Comparison of ENCODE assay signal across 13 mouse cellular contexts in genomic region chr19:5069978-5070377, GRCm38 (mm10). TPM values are rescaled to one million over a fixed set of nuclear protein-coding genes. Genes with fewer than 3 reads are reported as not detected.
A peak's percentile ranks its signal among the peaks of the same experiment; 100 is the strongest.
DNase-seq lines count a peak whose midpoint lies in the region; ATAC-seq lines count a peak whose summit lies in the region.
"Had no signal": no experiment of that assay in that cellular context is flagged by ENCODE, and none has a peak within 500 bp of the region (broad histone marks: within the 10 kb centered on the region; RNA-seq: fewer than 3 reads in every experiment).

No protein-coding gene starts in this region.

- no peak for ATAC-seq in heart, embryonic 11.5 days (replicated peaks; ENCODE audit: insufficient number of reproducible peaks, low FRiP score, low TSS enrichment)
- ATAC-seq in midbrain, embryonic 15.5 days (replicated peaks): no peak
- ATAC-seq in hindbrain, embryonic 14.5 days (ENCODE audit: low FRiP score): no peak
- ATAC-seq in neural tube, embryonic 14.5 days (ENCODE audit: low read depth): no peak

- H3K27ac ChIP-seq in heart, embryonic 11.5 days (ENCODE audit: low read depth, low read length): no peak overlapping the region
- H3K27ac ChIP-seq in midbrain, embryonic 10.5 days (replicated peaks): no peak overlapping the region; the same call in 1 of the 2 replicates
- no peak overlapping the region for H3K27ac ChIP-seq in midbrain, embryonic 15.5 days
- H3K27ac ChIP-seq in hindbrain, embryonic 14.5 days: no peak overlapping the region
- H3K27ac ChIP-seq in neural tube, embryonic 14.5 days (ENCODE audit: low read depth, low read length): no peak overlapping the region

- 0 out of 2 replicates have a peak overlapping the region, but pooled peaks have one; percentile 0 for H3K4me3 ChIP-seq in heart, embryonic 11.5 days (ENCODE audit: low read depth, low read length)
- H3K4me3 ChIP-seq in midbrain, embryonic 10.5 days: peak overlapping the region; percentile 52; the same call in 1 of the 2 replicates
- no peak overlapping the region for H3K4me3 ChIP-seq in midbrain, embryonic 15.5 days
- H3K4me3 ChIP-seq in hindbrain, embryonic 14.5 days (replicated peaks; ENCODE audit: low read length): peak overlapping the region; percentile 7; the same call in 1 of the 2 replicates
- no peak overlapping the region for H3K4me3 ChIP-seq in neural tube, embryonic 14.5 days (ENCODE audit: low read depth, low read length)
- H3K4me3 ChIP-seq: erythroblast, embryonic 14.5 days had no signal

- 70% methylated on average over 7 of the region's 7 CpGs for WGBS in heart, embryonic 11.5 days (ENCODE audit: insufficient replicate concordance)
- 85% methylated on average over 7 of the region's 7 CpGs for WGBS in midbrain, embryonic 10.5 days
- 85% methylated on average over 7 of the region's 7 CpGs for WGBS in midbrain, embryonic 15.5 days
- 82% methylated on average over 7 of the region's 7 CpGs for WGBS in hindbrain, embryonic 14.5 days
- 85% methylated on average over 7 of the region's 7 CpGs for WGBS in neural tube, embryonic 14.5 days

- no peak overlapping the region for H3K9ac ChIP-seq in heart, embryonic 11.5 days (ENCODE audit: low read depth, low read length)
- no peak overlapping the region for H3K9ac ChIP-seq in midbrain, embryonic 15.5 days
- H3K9ac ChIP-seq in hindbrain, embryonic 14.5 days: no peak overlapping the region
- no peak overlapping the region for H3K9ac ChIP-seq in neural tube, embryonic 14.5 days (replicated peaks; ENCODE audit: low read depth, low read length)

- peak overlapping the region; percentile 94 for H3K4me2 ChIP-seq in heart, embryonic 11.5 days
- H3K4me2 ChIP-seq in midbrain, embryonic 15.5 days: no peak overlapping the region; the same call in 1 of the 2 replicates
- H3K4me2 ChIP-seq in hindbrain, embryonic 14.5 days (replicated peaks): peak overlapping the region; percentile 64; the same call in 1 of the 2 replicates
- 0 out of 2 replicates have a peak overlapping the region, but pooled peaks have one; percentile 57 for H3K4me2 ChIP-seq in neural tube, embryonic 14.5 days (ENCODE audit: low read depth, low read length)

- H3K36me3 ChIP-seq in heart, embryonic 11.5 days (ENCODE audit: control insufficient read depth, insufficient read depth, low read length): no peaks in the 10 kb centered on the region
- H3K36me3 ChIP-seq in midbrain, embryonic 10.5 days: no peaks in the 10 kb centered on the region
- no peaks in the 10 kb centered on the region for H3K36me3 ChIP-seq in midbrain, embryonic 15.5 days (replicated peaks)
- H3K36me3 ChIP-seq in hindbrain, embryonic 14.5 days (replicated peaks; ENCODE audit: control insufficient read depth, insufficient read depth): no peaks in the 10 kb centered on the region
- H3K36me3 ChIP-seq in neural tube, embryonic 14.5 days (ENCODE audit: control insufficient read depth, insufficient read depth, low read length): no peaks in the 10 kb centered on the region

- no peaks in the 10 kb centered on the region for H3K9me3 ChIP-seq in heart, embryonic 11.5 days (replicated peaks; ENCODE audit: control insufficient read depth, low read length)
- no peaks in the 10 kb centered on the region for H3K9me3 ChIP-seq in midbrain, embryonic 10.5 days (replicated peaks)
- H3K9me3 ChIP-seq in midbrain, embryonic 15.5 days: no peaks in the 10 kb centered on the region
- H3K9me3 ChIP-seq in hindbrain, embryonic 14.5 days (ENCODE audit: control insufficient read depth, low read length): no peaks in the 10 kb centered on the region
- no peaks in the 10 kb centered on the region for H3K9me3 ChIP-seq in neural tube, embryonic 14.5 days (ENCODE audit: control insufficient read depth, low read length)

- no peak for DNase-seq in heart, postnatal 4 days
- no peak for DNase-seq in midbrain, embryonic 10.5 days (ENCODE audit: low spot score)
- DNase-seq in hindbrain, embryonic 14.5 days (ENCODE audit: low spot score): no peak
- no peak for DNase-seq in frontal cortex, postnatal 10 days (ENCODE audit: low spot score in 2 of 2)
- no peak for DNase-seq in right cerebral cortex, postnatal 36 days (ENCODE audit: low spot score in 2 of 2)
- DNase-seq: kidney, adult 18-20 months; left cerebral cortex, postnatal 4 days; spleen, adult 18-20 months had no signal

- H3K4me1 ChIP-seq in heart, embryonic 11.5 days (ENCODE audit: control insufficient read depth, insufficient read depth, low read length): peaks cover 42% of the 10 kb centered on the region
- peaks cover 58% of the 10 kb centered on the region for H3K4me1 ChIP-seq in midbrain, embryonic 10.5 days
- H3K4me1 ChIP-seq in midbrain, embryonic 15.5 days: peaks cover 42% of the 10 kb centered on the region
- peaks cover 22% of the 10 kb centered on the region for H3K4me1 ChIP-seq in hindbrain, embryonic 14.5 days (replicated peaks; ENCODE audit: control insufficient read depth, insufficient read depth, low read length)
- H3K4me1 ChIP-seq in neural tube, embryonic 14.5 days (ENCODE audit: control insufficient read depth, insufficient read depth, low read length): peaks cover 28% of the 10 kb centered on the region

- H3K27me3 ChIP-seq in heart, embryonic 11.5 days (ENCODE audit: control insufficient read depth, insufficient read depth, low read length): peaks cover 18% of the 10 kb centered on the region
- peaks cover 77% of the 10 kb centered on the region for H3K27me3 ChIP-seq in midbrain, embryonic 10.5 days (ENCODE audit: low read depth, poor library complexity, severe bottlenecking)
- peaks cover 34% of the 10 kb centered on the region for H3K27me3 ChIP-seq in midbrain, embryonic 15.5 days (replicated peaks)
- H3K27me3 ChIP-seq in hindbrain, embryonic 14.5 days (ENCODE audit: control insufficient read depth, insufficient read depth, low read length): peaks cover 21% of the 10 kb centered on the region; the same call in 1 of the 2 replicates
- H3K27me3 ChIP-seq in neural tube, embryonic 14.5 days (ENCODE audit: control insufficient read depth, insufficient read depth, low read length): peaks cover 18% of the 10 kb centered on the region

RNA-seq across cellular contexts. Expression of gene Cd248, which starts 2.1 kb away (rescaled TPM):
- 24.2 and 27.3 TPM in 2 replicates for polyA plus RNA-seq in heart, embryonic 11.5 days (2014; fragmentation: Nextera tagmentation; extraction: Ambion mirVana)
- 10 to 100 TPM; 25.8 to 27.1 TPM for total RNA-seq in heart, postnatal 4 days (2021)
- 25.3 and 34.1 TPM in 2 replicates for polyA plus RNA-seq in midbrain, embryonic 10.5 days (2016; fragmentation: Nextera tagmentation; extraction: Ambion mirVana)
- 19.7 and 24.2 TPM in 2 replicates for polyA plus RNA-seq in midbrain, embryonic 15.5 days (2015; fragmentation: Nextera tagmentation; extraction: Ambion mirVana)
- polyA plus RNA-seq in hindbrain, embryonic 14.5 days (2014; fragmentation: Nextera tagmentation; extraction: Ambion mirVana): 23.8 and 26.4 TPM in 2 replicates
- polyA plus RNA-seq in neural tube, embryonic 14.5 days (2014; fragmentation: Nextera tagmentation; extraction: Ambion mirVana): 6.3 and 26.4 TPM in 2 replicates
- total RNA-seq: CH12.LX had no signal

RNA-seq across cellular contexts. Expression of gene Tmem151a, which starts 15.4 kb away (rescaled TPM):
- polyA plus RNA-seq in heart, embryonic 11.5 days (2014; fragmentation: Nextera tagmentation; extraction: Ambion mirVana): 4.6 and 4.7 TPM in 2 replicates
- 1 to 10 TPM; 3.8 to 4.1 TPM for total RNA-seq in heart, postnatal 4 days (2021)
- 0.97 and 1.0 TPM in 2 replicates for polyA plus RNA-seq in midbrain, embryonic 10.5 days (2016; fragmentation: Nextera tagmentation; extraction: Ambion mirVana)
- polyA plus RNA-seq in midbrain, embryonic 15.5 days (2015; fragmentation: Nextera tagmentation; extraction: Ambion mirVana): 20.3 and 21.2 TPM in 2 replicates
- 20.7 and 23.8 TPM in 2 replicates for polyA plus RNA-seq in hindbrain, embryonic 14.5 days (2014; fragmentation: Nextera tagmentation; extraction: Ambion mirVana)
- polyA plus RNA-seq in neural tube, embryonic 14.5 days (2014; fragmentation: Nextera tagmentation; extraction: Ambion mirVana): 19.8 and 23.7 TPM in 2 replicates
- total RNA-seq: CH12.LX had no signal
- polyA plus RNA-seq: erythroblast, embryonic 14.5 days had no signal

RNA-seq across cellular contexts. Expression of gene Yif1a, which starts 18.4 kb away (rescaled TPM):
- 102 and 103 TPM in 2 replicates for polyA plus RNA-seq in heart, embryonic 11.5 days (2014; fragmentation: Nextera tagmentation; extraction: Ambion mirVana)
- 10 to 100 TPM; 70.2 to 72.5 TPM for total RNA-seq in heart, postnatal 4 days (2021)
- 85.1 and 90.7 TPM in 2 replicates for polyA plus RNA-seq in midbrain, embryonic 10.5 days (2016; fragmentation: Nextera tagmentation; extraction: Ambion mirVana)
- polyA plus RNA-seq in midbrain, embryonic 15.5 days (2015; fragmentation: Nextera tagmentation; extraction: Ambion mirVana): 43.4 and 55.8 TPM in 2 replicates
- 62.4 and 72.6 TPM in 2 replicates for polyA plus RNA-seq in hindbrain, embryonic 14.5 days (2014; fragmentation: Nextera tagmentation; extraction: Ambion mirVana)
- polyA plus RNA-seq in neural tube, embryonic 14.5 days (2014; fragmentation: Nextera tagmentation; extraction: Ambion mirVana): 62.2 and 63.5 TPM in 2 replicates

RNA-seq across cellular contexts. Expression of gene Rin1, which starts 19.7 kb away (rescaled TPM):
- polyA plus RNA-seq in heart, embryonic 11.5 days (2014; fragmentation: Nextera tagmentation; extraction: Ambion mirVana): 3.0 and 4.3 TPM in 2 replicates
- total RNA-seq in heart, postnatal 4 days (2021): 1 to 10 TPM; 2.2 to 2.9 TPM
- polyA plus RNA-seq in midbrain, embryonic 10.5 days (2016; fragmentation: Nextera tagmentation; extraction: Ambion mirVana): 2.5 and 2.8 TPM in 2 replicates
- 0.91 and 1.6 TPM in 2 replicates for polyA plus RNA-seq in midbrain, embryonic 15.5 days (2015; fragmentation: Nextera tagmentation; extraction: Ambion mirVana)
- polyA plus RNA-seq in hindbrain, embryonic 14.5 days (2014; fragmentation: Nextera tagmentation; extraction: Ambion mirVana): 1.1 and 1.4 TPM in 2 replicates
- polyA plus RNA-seq in neural tube, embryonic 14.5 days (2014; fragmentation: Nextera tagmentation; extraction: Ambion mirVana): 0.62 and 0.86 TPM in 2 replicates

RNA-seq across cellular contexts. Expression of gene Cnih2, which starts 28.3 kb away (rescaled TPM):
- polyA plus RNA-seq in heart, embryonic 11.5 days (2014; fragmentation: Nextera tagmentation; extraction: Ambion mirVana): 8.4 TPM in 2 replicates
- 1 to 10 TPM; 1.8 to 2.1 TPM for total RNA-seq in heart, postnatal 4 days (2021)
- polyA plus RNA-seq in midbrain, embryonic 10.5 days (2016; fragmentation: Nextera tagmentation; extraction: Ambion mirVana): 42.2 and 72.4 TPM in 2 replicates
- polyA plus RNA-seq in midbrain, embryonic 15.5 days (2015; fragmentation: Nextera tagmentation; extraction: Ambion mirVana): 480 and 492 TPM in 2 replicates
- polyA plus RNA-seq in hindbrain, embryonic 14.5 days (2014; fragmentation: Nextera tagmentation; extraction: Ambion mirVana): 485 and 502 TPM in 2 replicates
- polyA plus RNA-seq in neural tube, embryonic 14.5 days (2014; fragmentation: Nextera tagmentation; extraction: Ambion mirVana): 433 and 499 TPM in 2 replicates

Comparison
In these comparisons a context has a peak if more than half of its experiments do, and no peak if none do; other contexts are left out.
1. H3K4me3 ChIP-seq: peak in heart, embryonic 11.5 days (single experiment), midbrain, embryonic 10.5 days (single experiment) and hindbrain, embryonic 14.5 days (single experiment); none in midbrain, embryonic 15.5 days (single experiment) and neural tube, embryonic 14.5 days (single experiment).